ENCODE assay signal across 7 mouse cellular contexts in genomic region chr1:124045761-124046300, GRCm38 (mm10). TPM values are rescaled to one million over a fixed set of nuclear protein-coding genes. Genes with fewer than 3 reads are reported as not detected.
A peak's percentile ranks its signal among the peaks of the same experiment; 100 is the strongest.
DNase-seq lines count a peak whose midpoint lies in the region; ATAC-seq and TF ChIP-seq lines count a peak whose summit lies in the region.

No protein-coding gene starts in this region.

- no peaks in the 10 kb centered on the region for H3K36me3 ChIP-seq in ES-Bruce4 (ENCODE audit: control insufficient read depth, insufficient read depth, low read length, poor library complexity, severe bottlenecking)
- H3K36me3 ChIP-seq in embryonic facial prominence, embryonic 14.5 days (ENCODE audit: control insufficient read depth, insufficient read depth, low read length) = no peaks in the 10 kb centered on the region
- H3K36me3 ChIP-seq in kidney, postnatal 0 days (ENCODE audit: insufficient read depth, low read length) = no peaks in the 10 kb centered on the region
- no peaks in the 10 kb centered on the region for H3K36me3 ChIP-seq in liver, embryonic 13.5 days

- peak; percentile 26 for DNase-seq in R1 (ENCODE audit: low read depth, low spot score)
- peak; percentile 25 for DNase-seq in embryonic facial prominence, embryonic 14.5 days (ENCODE audit: low spot score)
- peak; percentile 11 for DNase-seq in kidney, postnatal 0 days (ENCODE audit: low spot score)
- DNase-seq in liver, embryonic 13.5 days = no peak
- DNase-seq in right cerebral cortex, postnatal 36 days (ENCODE audit: low spot score in 2 of 2) = peak; percentile 52 to 54
- DNase-seq in spleen, postnatal 36 days (ENCODE audit: low spot score in 2 of 2) = no peak

- no peaks in the 10 kb centered on the region for H3K4me1 ChIP-seq in ES-Bruce4 (ENCODE audit: control insufficient read depth, insufficient read depth, low read length)
- no peaks in the 10 kb centered on the region for H3K4me1 ChIP-seq in embryonic facial prominence, embryonic 14.5 days (ENCODE audit: control insufficient read depth, insufficient read depth, low read length)
- H3K4me1 ChIP-seq in kidney, postnatal 0 days (replicated peaks; ENCODE audit: insufficient read depth, low read length) = peaks cover 5% of the 10 kb centered on the region; the same call in 1 of the 2 replicates
- H3K4me1 ChIP-seq in liver, embryonic 13.5 days (replicated peaks) = no peaks in the 10 kb centered on the region

- WGBS in embryonic facial prominence, embryonic 14.5 days = 2% methylated on average over 28 of the region's 44 CpGs
- under 1% methylated on average over 43 of the region's 44 CpGs for WGBS in kidney, postnatal 0 days
- under 1% methylated on average over 39 of the region's 44 CpGs for WGBS in liver, embryonic 13.5 days (ENCODE audit: insufficient replicate concordance)

- no peak for TF ChIP-seq EP300 in ES-Bruce4 (IDR thresholded peaks at IDR 0.05; ENCODE audit: insufficient read depth, low read depth, low read length)

- no peak for TF ChIP-seq CTCF in ES-Bruce4 (IDR thresholded peaks at IDR 0.05; ENCODE audit: low read depth, low read length)
- TF ChIP-seq CTCF in kidney, postnatal 0 days (IDR thresholded peaks at IDR 0.05; ENCODE audit: low read depth) = no peak

- no peak overlapping the region for H3K27ac ChIP-seq in ES-Bruce4 (ENCODE audit: insufficient read depth, low read length)
- H3K27ac ChIP-seq in embryonic facial prominence, embryonic 14.5 days (replicated peaks; ENCODE audit: low read depth, low read length) = no peak overlapping the region
- no peak overlapping the region for H3K27ac ChIP-seq in kidney, postnatal 0 days
- no peak overlapping the region for H3K27ac ChIP-seq in liver, embryonic 13.5 days

- H3K9me3 ChIP-seq in ES-Bruce4 (replicated peaks; ENCODE audit: control insufficient read depth, insufficient read depth, low read length, poor library complexity, severe bottlenecking) = no peaks in the 10 kb centered on the region
- no peaks in the 10 kb centered on the region for H3K9me3 ChIP-seq in embryonic facial prominence, embryonic 14.5 days (ENCODE audit: control insufficient read depth, low read length)
- no peaks in the 10 kb centered on the region for H3K9me3 ChIP-seq in kidney, postnatal 0 days (replicated peaks; ENCODE audit: low read length)
- H3K9me3 ChIP-seq in liver, embryonic 13.5 days (replicated peaks) = no peaks in the 10 kb centered on the region

- peaks cover 12% of the 10 kb centered on the region for H3K27me3 ChIP-seq in ES-Bruce4 (ENCODE audit: control insufficient read depth, insufficient read depth, low read length, poor library complexity, severe bottlenecking)
- peaks cover 50% of the 10 kb centered on the region for H3K27me3 ChIP-seq in embryonic facial prominence, embryonic 14.5 days (replicated peaks; ENCODE audit: control insufficient read depth, insufficient read depth, low read length)
- H3K27me3 ChIP-seq in kidney, postnatal 0 days (ENCODE audit: insufficient read depth, low read length) = peaks cover 38% of the 10 kb centered on the region
- peaks cover 37% of the 10 kb centered on the region for H3K27me3 ChIP-seq in liver, embryonic 13.5 days

- peak overlapping the region; percentile 53 for H3K9ac ChIP-seq in ES-Bruce4 (ENCODE audit: low read depth, poor library complexity, severe bottlenecking)
- peak overlapping the region; percentile 27; the same call in 1 of the 2 replicates for H3K9ac ChIP-seq in embryonic facial prominence, embryonic 14.5 days (ENCODE audit: low read depth, low read length)
- H3K9ac ChIP-seq in kidney, postnatal 0 days (ENCODE audit: low read depth, low read length) = 0 out of 2 replicates have a peak overlapping the region, but pooled peaks have one; percentile 18
- H3K9ac ChIP-seq in liver, embryonic 13.5 days = no peak overlapping the region

- ATAC-seq in embryonic facial prominence, embryonic 14.5 days (ENCODE audit: low read depth) = peak; percentile 76
- ATAC-seq in kidney, postnatal 0 days (replicated peaks; ENCODE audit: low FRiP score, low read depth) = peak; percentile 75
- no peak for ATAC-seq in liver, embryonic 13.5 days (ENCODE audit: low read depth)

- no peak for TF ChIP-seq POLR2A in ES-Bruce4 (IDR thresholded peaks at IDR 0.05; ENCODE audit: insufficient read depth, low read length)

- peak overlapping the region; percentile 84 for H3K4me2 ChIP-seq in embryonic facial prominence, embryonic 14.5 days (ENCODE audit: low read depth, low read length)
- peak overlapping the region; percentile 93 for H3K4me2 ChIP-seq in kidney, postnatal 0 days (ENCODE audit: low read length)
- H3K4me2 ChIP-seq in liver, embryonic 13.5 days = peak overlapping the region; percentile 29

- peak overlapping the region; percentile 72 for H3K4me3 ChIP-seq in ES-Bruce4 (ENCODE audit: low read depth, low read length)
- H3K4me3 ChIP-seq in embryonic facial prominence, embryonic 14.5 days (ENCODE audit: low read depth, low read length) = peak overlapping the region; percentile 49
- peak overlapping the region; percentile 52 for H3K4me3 ChIP-seq in kidney, postnatal 0 days (replicated peaks; ENCODE audit: low read depth, low read length)
- H3K4me3 ChIP-seq in liver, embryonic 13.5 days (replicated peaks) = peak overlapping the region; percentile 18; the same call in 1 of the 2 replicates

RNA-seq across cellular contexts. Expression of gene Dpp10, which starts 0.5 kb away (rescaled TPM):
- polyA plus RNA-seq in ES-Bruce4 (2011; ENCODE audit: insufficient read depth, insufficient read length, low read depth, missing spikeins) = 0.33 TPM in 1 of 2 replicates, not detected in the other
- polyA plus RNA-seq in embryonic facial prominence, embryonic 14.5 days (2014; fragmentation: Nextera tagmentation; extraction: Ambion mirVana) = 0.90 and 1.3 TPM in 2 replicates
- polyA plus RNA-seq in kidney, postnatal 0 days (2015; fragmentation: Nextera tagmentation; extraction: Ambion mirVana) = 0.91 and 0.99 TPM in 2 replicates
- 0.02 and 0.06 TPM in 2 replicates for polyA plus RNA-seq in liver, embryonic 13.5 days (2015; fragmentation: Nextera tagmentation; extraction: Ambion mirVana)

Comparison
In these comparisons a context has a peak if more than half of its experiments do, and no peak if none do; other contexts are left out.
1. H3K4me3 ChIP-seq: peak in every context shown above with its lines; median percentile 72 in ES-Bruce4; 52 in kidney, postnatal 0 days; 49 in embryonic facial prominence, embryonic 14.5 days; 18 in liver, embryonic 13.5 days.
2. DNase-seq: peak in R1 (single experiment), embryonic facial prominence, embryonic 14.5 days (single experiment), kidney, postnatal 0 days (single experiment) and right cerebral cortex, postnatal 36 days (2 of 2); none in liver, embryonic 13.5 days (single experiment) and spleen, postnatal 36 days (0 of 2).
3. H3K4me2 ChIP-seq: peak in every context shown above with its lines; median percentile 93 in kidney, postnatal 0 days; 84 in embryonic facial prominence, embryonic 14.5 days; 29 in liver, embryonic 13.5 days.